Mouse (Mus musculus) heart, adult 18-20 months (tissue): ENCODE results near the gene Plb1. TPM values are rescaled to one million over a fixed set of nuclear protein-coding genes. Genes with fewer than 3 reads are reported as not detected.

Experiments used
- DNase-seq, 2 experiments: peaks; one replicate each; pipeline ENCODE4 v3.0.0; 2021 to 2022; ENCODE audit warnings: mixed read lengths in 1 of 2
- total RNA-seq, 2 experiments: library from RNA; stranded (reverse); gene quantifications; 2 replicates each; pipeline ENCODE4 v1.2.3; 2021

Plb1 gene
- total RNA-seq, 2 experiments from 2014 or later = 1.1 to 1.8 TPM

DNA sequence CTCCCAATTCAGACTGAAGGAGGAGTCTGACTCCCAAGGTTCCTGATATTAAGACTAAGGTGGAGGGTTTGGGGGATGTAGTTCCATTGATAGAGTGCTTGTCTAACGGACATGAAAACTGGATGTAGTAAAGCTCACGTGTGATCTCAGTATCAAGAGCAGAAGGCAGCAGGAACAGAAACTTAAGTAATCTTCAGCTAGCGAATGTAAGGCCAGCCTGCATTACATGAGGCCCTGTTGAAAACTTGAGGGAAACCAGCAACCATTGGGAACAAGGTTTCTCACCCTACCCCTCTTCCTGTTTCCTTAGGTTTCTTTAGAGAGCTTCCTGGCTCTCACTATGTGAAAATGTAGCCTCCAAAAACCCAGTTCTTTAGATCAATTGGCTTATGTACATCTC, 162.1 kb downstream of the Plb1 start:
- no peak for DNase-seq

DNA sequence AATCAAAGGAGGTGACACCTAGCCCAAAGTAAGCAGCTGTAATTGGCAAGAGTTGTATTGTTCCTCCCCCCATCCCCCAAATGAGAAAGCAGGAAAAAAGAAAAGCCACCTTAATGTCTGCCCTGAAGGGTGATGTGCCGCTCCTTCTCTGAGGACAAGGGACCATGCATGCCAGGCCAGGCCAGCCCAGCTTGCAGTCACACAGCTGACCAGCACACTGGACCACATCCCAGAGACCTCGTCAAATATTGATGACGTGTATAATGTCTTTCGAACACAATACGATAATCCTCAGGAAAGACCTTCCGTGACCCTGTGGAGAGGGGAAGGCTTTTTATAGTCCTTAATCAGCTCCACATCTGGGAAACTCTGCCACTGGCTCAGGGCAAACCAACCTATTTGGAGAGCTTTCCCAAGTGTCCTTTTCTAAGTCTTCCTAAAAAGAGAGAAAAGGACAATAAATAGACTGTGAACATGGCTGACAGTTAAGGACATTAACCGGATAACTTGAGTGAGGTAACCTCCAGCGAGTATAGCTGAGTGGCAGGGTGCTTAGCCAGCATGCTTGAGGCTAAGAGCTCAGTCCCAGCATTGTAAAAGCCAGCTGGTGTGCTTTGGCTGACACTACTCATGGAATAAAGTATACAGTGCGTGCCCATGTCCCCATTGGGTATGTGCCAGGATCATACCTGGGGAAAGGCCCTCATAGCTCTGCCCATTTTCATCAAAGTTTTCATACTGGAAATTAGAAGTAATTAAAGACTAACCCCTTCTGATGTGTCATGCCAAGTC, 162.8 kb downstream of the Plb1 start:
- peak in 1 of 2 experiments; percentile 20 for DNase-seq

DNA sequence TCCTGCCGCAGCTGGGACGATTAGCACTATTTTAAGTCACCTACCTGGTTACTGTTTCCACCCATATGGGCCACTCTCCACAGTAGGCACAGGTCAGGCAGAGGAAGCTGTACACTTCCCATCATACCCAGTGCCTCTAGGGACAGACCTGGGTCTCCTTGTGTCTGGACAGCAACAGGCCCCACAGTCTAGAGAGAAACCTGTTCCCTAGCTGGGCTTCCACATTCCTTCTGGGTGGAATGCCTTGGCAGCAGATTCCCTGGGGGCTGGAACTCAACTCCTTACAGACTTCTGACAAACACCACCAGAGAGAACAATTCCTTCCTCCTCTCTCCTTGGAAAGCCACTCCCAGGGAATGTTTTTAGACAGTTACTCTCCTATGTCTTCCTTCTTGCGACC, 165.2 kb downstream of the Plb1 start:
- DNase-seq = no peak

DNA sequence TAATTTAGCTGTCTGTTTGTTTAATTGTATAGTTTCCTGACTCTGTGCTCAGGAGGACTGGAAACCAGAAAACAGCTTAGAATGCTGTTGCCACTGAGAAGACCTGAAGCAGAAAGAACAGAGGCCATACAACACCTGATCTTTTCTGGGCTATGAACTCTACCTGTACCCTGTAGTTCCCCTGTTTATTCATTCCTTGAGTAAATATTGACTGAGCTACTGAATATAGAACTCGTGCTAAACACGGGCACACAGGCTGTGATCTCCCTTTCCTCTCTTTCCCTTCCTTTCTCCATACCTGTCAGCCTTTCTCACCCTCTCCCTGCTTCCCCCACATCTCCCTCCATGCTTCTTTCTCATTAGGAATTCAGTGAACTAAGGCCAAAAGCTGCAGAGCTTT, 168.4 kb downstream of the Plb1 start:
- DNase-seq = no peak

DNA sequence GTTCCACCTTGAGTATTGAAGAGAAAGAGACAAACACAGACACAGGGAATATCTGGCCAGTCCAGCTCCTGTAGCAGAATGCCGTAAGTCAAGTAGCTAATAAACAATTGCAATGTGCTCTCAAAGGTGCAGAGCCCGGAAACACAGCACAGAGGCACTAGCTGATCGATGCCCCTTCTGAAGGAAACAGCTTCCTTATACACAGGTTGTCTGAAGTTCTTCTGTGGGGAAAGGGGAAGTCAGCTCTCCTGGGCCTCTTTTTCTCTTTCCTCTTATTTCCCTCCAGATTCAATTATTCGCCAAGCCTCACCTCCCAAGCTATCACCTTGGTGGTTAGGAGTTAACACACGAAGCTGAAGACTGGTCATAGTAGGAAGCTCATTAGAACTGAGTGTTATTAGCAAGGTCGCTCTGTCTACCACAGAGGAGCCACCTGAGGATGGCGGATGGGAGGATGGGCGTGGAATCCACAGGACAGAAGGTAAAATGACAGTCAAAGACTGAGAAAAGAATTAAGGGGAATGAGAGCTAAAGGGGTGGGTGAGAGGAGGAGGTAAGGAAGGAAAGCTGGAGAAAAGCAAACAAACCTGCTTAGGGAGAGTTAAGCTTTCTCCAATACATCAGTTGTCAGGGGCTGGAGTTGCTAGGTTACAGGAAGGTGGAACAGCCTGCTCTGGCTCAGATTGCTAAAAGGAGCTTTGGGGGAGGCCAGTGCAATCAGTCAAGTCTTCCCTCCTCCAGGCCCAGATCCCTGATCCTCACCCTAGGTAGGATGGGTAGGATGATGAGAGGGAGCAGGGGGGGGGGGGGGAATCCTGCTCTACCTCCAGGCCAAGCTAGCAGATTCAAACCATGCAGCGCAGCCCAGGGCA, 170.8 kb downstream of the Plb1 start:
- DNase-seq = no peak

DNA sequence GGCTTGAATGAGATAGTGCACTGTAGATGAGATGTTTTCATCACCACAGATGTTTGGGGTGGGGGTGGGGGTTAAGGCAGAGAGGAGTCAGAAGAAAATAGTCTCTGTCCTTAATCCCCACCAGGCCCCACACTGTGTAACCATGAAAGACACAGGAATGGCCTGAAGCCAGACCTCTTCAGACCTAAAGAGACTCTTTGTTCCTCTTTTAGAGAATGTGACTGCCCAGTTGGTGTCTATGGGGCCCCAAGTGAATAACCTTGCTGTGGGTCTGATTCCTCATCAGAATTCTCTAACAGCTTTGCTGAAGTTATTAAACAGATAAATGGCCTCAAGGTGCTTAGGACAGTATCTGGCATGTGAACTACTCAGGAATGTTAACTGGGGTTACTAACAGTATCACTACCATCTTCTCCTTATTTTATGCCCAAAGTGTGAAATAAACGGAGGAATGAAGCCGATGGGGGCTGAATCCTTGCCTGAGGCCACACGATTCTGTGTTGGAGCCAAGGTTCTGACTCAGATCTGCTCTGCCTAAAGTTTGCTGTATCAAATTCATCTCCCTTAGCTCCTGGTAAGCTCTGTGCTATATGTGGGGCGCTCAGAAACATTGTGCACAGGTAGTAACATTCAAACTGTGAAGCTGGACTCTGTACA, 172.8 kb downstream of the Plb1 start:
- DNase-seq = no peak

DNA sequence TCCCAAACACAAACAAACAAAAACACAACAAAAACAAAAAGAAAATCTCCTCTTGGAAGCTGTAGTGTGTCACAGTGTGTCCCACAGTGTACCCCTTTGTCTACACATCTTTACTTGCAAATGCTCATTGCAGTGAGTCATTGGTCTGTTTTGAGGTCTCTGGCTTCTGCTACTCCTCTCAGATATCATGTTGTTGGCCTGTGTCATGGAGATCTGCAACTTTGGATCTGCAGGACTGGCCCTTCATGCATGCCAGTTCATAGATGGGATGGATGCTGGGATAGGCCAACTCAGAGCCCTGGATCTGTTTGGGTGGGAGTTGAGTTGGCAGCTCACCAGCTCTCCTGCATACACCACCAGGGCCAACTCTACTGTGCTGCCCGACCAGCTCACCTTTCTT, 176.3 kb downstream of the Plb1 start:
- no peak for DNase-seq

DNA sequence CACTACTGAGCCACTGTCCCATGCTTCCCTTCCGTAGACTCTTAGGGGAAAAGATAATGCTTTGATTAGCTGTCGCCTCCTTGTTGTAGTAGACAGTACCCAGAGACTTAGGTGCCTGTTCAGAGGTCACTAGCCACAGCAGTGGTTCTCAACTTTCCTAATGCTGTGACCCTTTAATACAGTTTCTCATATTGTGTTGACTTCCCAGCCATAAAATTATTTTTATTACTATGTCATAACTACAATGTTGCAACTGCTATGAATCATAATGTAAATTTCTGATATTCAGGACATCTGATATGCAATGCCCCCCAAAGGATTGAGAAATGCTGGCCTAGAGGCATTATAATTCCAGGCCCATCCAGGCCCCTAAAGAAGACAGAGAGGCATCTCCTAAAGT, 177.2 kb downstream of the Plb1 start:
- DNase-seq = no peak

DNA sequence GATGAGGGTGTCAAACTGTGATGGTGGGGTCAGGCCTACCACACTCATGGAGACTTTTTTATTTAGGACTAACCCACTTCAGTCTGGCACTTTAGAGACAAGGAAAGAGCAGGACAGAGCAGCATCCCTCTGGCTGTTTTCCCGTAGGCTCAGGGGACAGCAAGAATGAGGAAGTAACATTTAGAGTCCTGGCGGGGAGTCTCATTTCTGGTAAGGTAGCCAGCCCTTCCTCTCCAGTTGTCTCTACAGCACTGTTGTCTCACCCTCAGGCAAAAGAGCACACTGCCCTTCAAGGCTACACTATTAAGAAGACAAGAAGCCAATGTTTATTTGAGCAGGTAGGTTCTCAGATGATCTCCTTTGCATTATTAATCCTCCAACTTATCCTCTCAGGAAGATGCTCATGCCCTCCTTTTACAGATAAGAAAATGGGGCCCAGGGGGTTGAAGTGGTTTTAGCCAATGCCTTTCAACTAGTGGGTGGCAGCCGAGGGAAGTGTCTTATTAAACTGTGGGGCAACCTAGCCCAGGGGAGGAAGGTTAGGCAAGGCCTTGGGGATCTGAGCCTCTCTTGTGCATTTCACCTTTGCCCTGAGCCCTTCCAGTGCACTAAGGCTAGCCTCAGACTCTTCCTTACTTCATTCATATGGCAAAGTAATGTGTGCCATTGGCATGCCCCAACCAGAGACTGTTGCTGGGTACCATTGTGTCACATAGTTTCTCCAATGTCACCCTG, 178.6 kb downstream of the Plb1 start:
- DNase-seq = no peak

DNA sequence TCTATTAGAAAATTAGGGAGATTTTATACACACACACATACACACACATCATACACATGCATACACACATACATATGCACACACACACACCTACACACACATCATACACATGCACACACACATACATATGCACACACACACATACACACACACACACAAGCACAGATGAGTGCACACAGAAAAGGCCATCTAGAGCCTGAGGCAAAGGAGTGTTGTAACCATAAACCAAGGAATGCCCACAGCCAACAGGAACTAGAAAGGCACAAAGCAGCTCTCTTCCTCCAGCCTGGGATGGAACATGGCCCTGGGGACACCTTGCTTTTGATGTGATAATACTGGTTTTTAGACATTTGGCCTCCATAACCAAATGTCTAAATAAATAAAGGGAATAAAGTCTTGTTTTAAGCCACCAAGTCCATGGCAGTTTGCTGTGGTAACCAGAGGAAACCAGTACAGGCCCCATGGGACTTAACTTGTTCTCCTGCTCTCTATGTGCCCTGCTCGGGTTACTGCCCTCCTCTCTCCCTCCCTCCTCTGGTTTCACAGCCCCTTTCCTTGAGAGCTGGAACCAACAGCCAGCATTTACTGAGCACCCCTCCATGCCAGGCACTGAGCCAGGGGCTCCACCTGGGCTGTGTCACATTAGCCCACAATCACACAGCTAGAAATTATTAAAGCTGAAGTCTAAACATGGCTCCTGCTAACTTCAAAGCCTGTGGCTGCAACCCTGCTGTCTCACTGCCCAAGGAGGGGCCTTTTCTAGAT, 179.9 kb downstream of the Plb1 start:
- DNase-seq = peak; percentile 16 to 23

DNA sequence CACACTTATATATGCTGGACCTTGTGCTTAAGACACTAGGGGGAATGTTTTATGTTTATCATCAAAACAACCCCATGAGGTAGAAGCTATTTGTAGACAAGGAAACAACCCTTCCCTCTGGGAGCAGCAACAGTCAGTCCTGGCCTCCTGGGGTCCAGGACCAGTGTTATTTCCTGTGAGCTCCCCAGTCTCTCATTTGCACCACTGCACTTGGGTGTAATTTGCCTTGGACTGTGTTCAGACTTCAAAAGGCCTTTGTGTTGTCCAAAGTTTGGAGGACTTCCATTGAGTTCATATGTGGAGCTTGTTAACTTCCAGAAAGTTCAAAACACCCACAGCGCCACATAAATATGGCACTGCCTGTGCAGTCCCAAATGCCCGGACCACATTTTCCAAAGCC, 180.6 kb downstream of the Plb1 start:
- peak; percentile 31 to 48 for DNase-seq

DNA sequence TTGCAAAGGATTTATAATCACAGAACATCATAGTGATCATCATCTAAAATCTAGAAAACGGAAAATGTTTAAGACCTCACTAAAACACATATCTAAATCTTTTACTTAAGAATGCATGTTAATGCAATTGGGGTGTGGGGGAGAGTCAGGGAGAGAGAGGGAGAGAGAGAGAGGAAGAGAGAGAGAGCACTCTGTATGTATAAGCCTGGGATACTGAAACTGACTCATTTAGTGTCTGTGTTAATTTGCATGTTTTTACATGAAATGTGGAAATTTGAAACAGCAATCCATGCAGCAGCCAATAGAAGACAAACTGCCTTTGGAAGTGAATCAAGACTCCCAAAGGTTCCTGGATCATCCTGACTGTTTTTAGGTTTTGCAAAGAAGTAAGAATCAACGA, 181.1 kb downstream of the Plb1 start:
- no peak for DNase-seq

DNA sequence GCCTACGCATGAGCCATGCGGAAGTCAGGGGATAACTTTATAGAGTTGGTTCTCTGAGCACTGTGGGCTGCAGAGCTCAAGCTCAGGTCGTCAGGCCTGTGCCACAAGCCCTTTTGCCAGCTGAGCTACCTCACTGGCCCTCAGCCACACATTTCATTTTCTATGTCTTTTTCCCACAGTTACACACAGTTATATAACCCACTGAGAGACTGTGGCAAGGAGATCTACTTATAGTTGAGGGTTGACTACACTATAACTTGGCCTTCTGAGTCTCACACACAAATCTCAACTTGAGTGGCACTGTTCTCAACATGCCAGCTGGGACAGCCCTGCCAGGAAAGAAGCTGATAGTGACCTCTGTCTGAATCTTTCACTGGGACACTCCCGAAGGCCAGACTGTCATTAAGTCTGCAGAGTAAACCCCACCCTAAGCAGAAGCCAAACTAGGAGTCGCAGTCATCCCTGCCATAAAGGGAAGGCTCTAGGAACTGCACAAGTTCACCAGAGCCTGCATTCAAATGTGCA, 182.0 kb downstream of the Plb1 start:
- peak; percentile 48 to 54 for DNase-seq

DNA sequence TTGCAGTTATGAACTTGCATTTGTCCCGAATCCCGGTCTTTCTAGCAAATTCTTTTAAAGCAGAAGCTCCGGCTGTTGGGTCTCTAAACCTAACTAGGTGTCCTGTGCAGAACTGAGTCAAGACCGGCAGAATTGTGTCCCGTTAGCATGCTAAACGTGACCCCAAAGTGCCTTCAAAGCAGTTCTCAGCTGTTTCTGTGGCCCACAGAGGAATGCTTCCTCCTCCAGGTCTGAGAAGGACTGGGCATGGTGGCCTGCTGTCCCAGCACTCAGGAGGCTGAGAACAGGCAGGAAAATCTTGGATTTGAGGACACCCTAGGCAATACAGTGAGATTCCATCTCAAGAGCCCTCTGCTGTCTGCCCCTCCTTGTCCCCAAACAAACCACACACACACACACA, 183.0 kb downstream of the Plb1 start:
- DNase-seq = no peak

Other genes starting within 250 kb of the Plb1 start
- 10 to 100 TPM; 21.0 to 21.2 TPM for gene Fosl2, start 96.9 kb upstream of the Plb1 start, total RNA-seq
- gene Ppp1cb, start 226.1 kb downstream of the Plb1 start, total RNA-seq = 100 to 1,000 TPM; 450 to 464 TPM